Mouse (Mus musculus) 416B (cell line): ENCODE results near the gene Olfr955.

Experiments
- DNase-seq: peaks from one replicate; pipeline ENCODE4 v3.0.0; 2011; ENCODE audit warnings: low read depth

Gene Olfr955

DNA sequence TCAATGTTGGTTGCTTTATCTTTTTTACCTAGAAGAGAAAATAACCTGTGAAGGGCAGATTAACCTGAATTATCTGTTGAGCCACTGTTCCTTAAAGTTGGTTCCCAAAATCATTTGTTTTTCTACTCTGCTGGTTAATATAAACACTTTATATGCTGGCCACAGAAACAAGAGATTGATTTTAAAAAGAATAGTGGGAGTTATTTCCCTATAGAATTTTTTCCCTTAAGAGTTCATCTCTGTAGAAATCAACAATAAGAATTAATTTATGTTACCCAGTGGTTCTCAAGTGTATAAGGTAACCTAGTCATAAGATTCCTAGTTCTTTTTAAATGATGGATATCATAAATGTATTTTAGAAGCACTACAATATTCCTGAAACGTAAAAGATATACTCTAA lies at the start of gene Olfr955:
TSS of gene Olfr955 (minus strand) at position 101 of the 400 bp plus-strand sequence.
- no peak for DNase-seq

DNA sequence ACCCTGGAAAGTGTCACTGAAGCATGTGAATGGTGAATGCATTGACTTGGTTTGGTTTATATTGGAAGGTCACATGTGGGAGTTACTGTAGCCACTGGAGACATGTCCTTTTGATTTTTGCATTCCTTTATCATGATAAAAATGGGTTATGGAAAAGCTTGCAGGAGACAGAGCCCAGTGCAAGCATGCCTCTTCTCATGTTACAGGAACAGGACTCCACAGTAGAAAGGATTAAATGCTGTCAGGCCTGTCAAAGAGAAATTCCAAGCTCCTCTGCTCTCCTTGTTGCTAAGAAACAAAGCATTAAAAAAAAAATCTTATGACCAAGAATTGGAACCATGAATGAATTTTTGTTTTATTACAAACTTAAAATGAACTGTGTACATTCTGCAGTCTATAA lies 46.9 kb upstream of the Olfr955 start:
- no peak for DNase-seq

- DNase-seq, result no peak
Measured at GRCm38 (mm10) chr9:39515531-39515930, 43.8 kb upstream of the Olfr955 start, which contains the start of gene Olfr957. Gene Olfr957, minus strand, starts transcription at chr9:39515809.

GRCm38 (mm10) chr9:39509412-39509811 lies 37.7 kb upstream of the Olfr955 start:
- DNase-seq, result no peak

DNA sequence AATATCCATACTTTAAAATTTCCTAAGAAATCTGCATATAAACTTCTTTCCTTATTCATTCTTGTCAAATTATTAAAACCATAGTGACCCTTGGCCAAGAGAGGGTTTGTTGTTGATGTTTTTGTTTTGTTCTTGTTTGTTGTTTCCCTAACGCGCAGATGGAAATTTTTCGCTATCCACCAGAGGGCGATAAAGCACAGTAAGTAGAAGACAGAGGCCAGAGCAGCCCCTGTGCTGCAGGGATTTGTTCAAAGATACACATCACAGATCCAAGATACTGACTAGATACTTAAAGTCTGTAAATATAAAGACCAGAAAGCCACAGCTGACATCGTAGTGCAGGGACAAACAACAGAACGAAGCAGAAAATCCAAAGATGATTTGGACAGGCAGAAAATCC lies 37.3 kb upstream of the Olfr955 start:
- DNase-seq, result peak; percentile 32

DNA sequence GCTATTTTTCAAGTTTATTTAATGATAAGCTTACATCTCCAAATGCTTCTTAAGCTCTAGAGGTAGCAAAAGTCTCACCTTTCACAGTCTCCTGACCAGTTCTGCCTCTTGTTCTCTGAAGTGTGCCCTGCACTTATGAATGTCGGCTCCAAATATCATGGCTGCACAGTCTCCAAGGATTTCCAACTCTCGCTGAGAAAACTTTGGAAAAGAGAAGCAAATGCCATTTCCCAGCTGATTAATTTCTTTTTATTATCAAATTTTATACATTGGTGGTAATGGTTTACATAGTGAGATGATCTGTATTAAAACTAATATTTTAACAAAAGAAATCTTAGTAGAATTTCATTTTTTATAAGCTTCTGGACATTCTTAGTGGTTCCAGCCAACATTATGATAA lies 22.2 kb upstream of the Olfr955 start, which contains the start of gene Olfr44:
TSS of gene Olfr44 (minus strand) at position 101 of the 400 bp plus-strand sequence.
- no peak for DNase-seq

DNA sequence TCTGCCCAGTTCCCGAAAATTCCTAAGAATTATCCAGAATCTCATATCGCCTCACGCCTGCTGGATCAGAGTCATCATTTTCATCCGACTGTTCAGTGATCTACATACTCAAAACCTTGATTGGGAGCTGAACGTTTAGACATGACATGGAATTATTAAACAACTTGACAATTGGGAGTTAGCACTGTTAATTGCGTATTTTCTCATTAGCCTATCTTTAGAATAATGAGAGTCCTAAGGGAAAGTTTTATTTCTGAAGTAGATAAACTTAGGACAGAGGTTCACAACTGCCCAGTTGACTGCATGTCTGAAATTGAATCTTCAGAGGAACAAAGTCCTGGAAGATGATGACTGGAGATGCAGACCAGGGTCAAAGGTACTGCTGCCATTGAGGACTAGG lies 15.3 kb downstream of the Olfr955 start, which contains the start of gene Olfr954:
TSS of gene Olfr954 (plus strand) at position 301 of the 400 bp plus-strand sequence.
- no peak for DNase-seq

GRCm38 (mm10) chr9:39427048-39427447 lies 44.7 kb downstream of the Olfr955 start, which contains the start of gene Olfr952:
Gene Olfr952, minus strand, starts transcription at chr9:39427148.
- no peak for DNase-seq
